ENCODE assay signal across 15 mouse cellular contexts in genomic region chr10:118923473-118924185, GRCm38 (mm10). TPM values are rescaled to one million over a fixed set of nuclear protein-coding genes. Genes with fewer than 3 reads are reported as not detected.
DNase-seq lines count a peak whose midpoint lies in the region; ATAC-seq lines count a peak whose summit lies in the region.
"Had no signal": no experiment of that assay in that cellular context is flagged by ENCODE, and none has a peak within 500 bp of the region (broad histone marks: within the 10 kb centered on the region; RNA-seq: fewer than 3 reads in every experiment).

No protein-coding gene starts in this region.

- no peak overlapping the region for H3K4me2 ChIP-seq in heart, embryonic 12.5 days
- H3K4me2 ChIP-seq in midbrain, embryonic 16.5 days (ENCODE audit: low read length) = no peak overlapping the region
- H3K4me2 ChIP-seq: forebrain, embryonic 12.5 days; liver, embryonic 15.5 days; neural tube, embryonic 13.5 days had no signal

- 0 out of 2 replicates have a peak, but pooled peaks have one; percentile 9 for ATAC-seq in heart, embryonic 12.5 days (ENCODE audit: insufficient number of reproducible peaks, low FRiP score)
- ATAC-seq in midbrain, embryonic 16.5 days = no peak

- intact Hi-C loops in heart, postnatal 36 days (cut with DNase I) = no loop called here

- 0 out of 2 replicates have a peak, but pooled peaks cover 3% of the 10 kb centered on the region for H3K27me3 ChIP-seq in heart, embryonic 12.5 days (replicated peaks)
- H3K27me3 ChIP-seq in midbrain, embryonic 16.5 days (ENCODE audit: control insufficient read depth, insufficient read depth, low read depth, low read length) = no peaks in the 10 kb centered on the region
- H3K27me3 ChIP-seq: forebrain, embryonic 12.5 days; liver, embryonic 15.5 days; neural tube, embryonic 13.5 days had no signal

- H3K9ac ChIP-seq in heart, embryonic 12.5 days = no peak overlapping the region
- H3K9ac ChIP-seq in midbrain, embryonic 16.5 days (ENCODE audit: low read depth, low read length) = no peak overlapping the region
- H3K9ac ChIP-seq: forebrain, embryonic 12.5 days; liver, embryonic 15.5 days; neural tube, embryonic 13.5 days had no signal

- H3K36me3 ChIP-seq in heart, embryonic 12.5 days = no peaks in the 10 kb centered on the region
- H3K36me3 ChIP-seq in midbrain, embryonic 16.5 days (ENCODE audit: control insufficient read depth, insufficient read depth, low read length) = no peaks in the 10 kb centered on the region
- H3K36me3 ChIP-seq: forebrain, embryonic 12.5 days; G1E; liver, embryonic 15.5 days; neural tube, embryonic 13.5 days had no signal

- WGBS in heart, embryonic 12.5 days = 44% methylated on average over 15 of the region's 15 CpGs
- 76% methylated on average over 15 of the region's 15 CpGs for WGBS in midbrain, embryonic 16.5 days

- peaks cover 5% of the 10 kb centered on the region for H3K4me1 ChIP-seq in heart, embryonic 12.5 days (replicated peaks)
- H3K4me1 ChIP-seq in midbrain, embryonic 16.5 days (ENCODE audit: control insufficient read depth, insufficient read depth, low read length) = no peaks in the 10 kb centered on the region
- H3K4me1 ChIP-seq: forebrain, embryonic 12.5 days; liver, embryonic 15.5 days; neural tube, embryonic 13.5 days had no signal

- DNase-seq in heart, postnatal 36 days = no peak
- peak; percentile 61 for DNase-seq in urinary bladder, postnatal 14 days (ENCODE audit: low spot score)
- DNase-seq in urinary bladder, postnatal 4 days (ENCODE audit: low spot score in 2 of 2) = no peak
- peak; percentile 51 for DNase-seq in lung, postnatal 10 days
- no peak for DNase-seq in spleen, adult 18-20 months
- DNase-seq: adrenal gland, adult 8-10 months; cerebellum, adult 11-12 months; retina, postnatal 1 day; thymus, postnatal 14 days had no signal

- no peak overlapping the region for H3K27ac ChIP-seq in heart, embryonic 12.5 days (ENCODE audit: poor library complexity, severe bottlenecking)
- H3K27ac ChIP-seq in midbrain, embryonic 16.5 days (ENCODE audit: low read length) = no peak overlapping the region
- H3K27ac ChIP-seq: forebrain, embryonic 12.5 days; liver, embryonic 15.5 days; neural tube, embryonic 13.5 days had no signal

- no peaks in the 10 kb centered on the region for H3K9me3 ChIP-seq in heart, embryonic 12.5 days (replicated peaks)
- no peaks in the 10 kb centered on the region for H3K9me3 ChIP-seq in midbrain, embryonic 16.5 days (replicated peaks; ENCODE audit: control insufficient read depth, low read length, poor library complexity, severe bottlenecking)
- H3K9me3 ChIP-seq: forebrain, embryonic 12.5 days; G1E; liver, embryonic 15.5 days; neural tube, embryonic 13.5 days had no signal

- H3K4me3 ChIP-seq in heart, embryonic 12.5 days = no peak overlapping the region
- H3K4me3 ChIP-seq in midbrain, embryonic 16.5 days (ENCODE audit: low read depth, low read length) = no peak overlapping the region
- H3K4me3 ChIP-seq: forebrain, embryonic 12.5 days; liver, embryonic 15.5 days; neural tube, embryonic 13.5 days had no signal

RNA-seq across cellular contexts. Expression of gene Dyrk2, which starts 53.6 kb away (rescaled TPM):
- polyA plus RNA-seq in heart, embryonic 12.5 days (2016; fragmentation: Nextera tagmentation; extraction: Ambion mirVana) = 13.3 and 14.6 TPM in 2 replicates
- 10 to 100 TPM; 36.4 to 40.3 TPM for total RNA-seq in heart, postnatal 36 days (2021)
- polyA plus RNA-seq in midbrain, embryonic 16.5 days (2015; fragmentation: Nextera tagmentation; extraction: Ambion mirVana) = 12.3 and 13.3 TPM in 2 replicates

Comparison
In these comparisons a context has a peak if more than half of its experiments do, and no peak if none do; other contexts are left out.
1. DNase-seq: peak in urinary bladder, postnatal 14 days (single experiment) and lung, postnatal 10 days (single experiment); none in heart, postnatal 36 days (0 of 2), urinary bladder, postnatal 4 days (0 of 2) and spleen, adult 18-20 months (0 of 2).